17 mouse cellular contexts compared by ENCODE assay signal in the genomic region with DNA sequence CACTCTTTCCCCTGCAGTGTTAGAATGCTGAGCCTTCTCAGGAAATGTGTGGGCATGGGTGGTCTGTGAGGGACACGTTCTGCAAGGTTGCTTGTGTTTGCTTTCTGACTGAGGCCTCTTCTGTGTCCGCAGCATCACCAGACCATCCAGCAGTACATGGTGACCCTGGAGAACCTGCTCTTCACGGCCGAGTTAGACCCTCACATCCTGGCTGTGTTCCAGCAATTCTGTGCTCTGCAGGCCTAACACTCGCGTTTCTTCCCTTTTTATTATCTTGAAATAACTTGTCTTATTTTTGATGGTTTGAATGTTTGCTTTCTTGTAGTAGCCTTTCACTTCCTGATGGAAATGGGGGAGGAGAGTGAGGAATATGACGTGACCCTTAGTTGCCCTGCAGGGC.
"Had no signal": no experiment of that assay in that cellular context is flagged by ENCODE, and none has a peak within 500 bp of the region (broad histone marks: within the 10 kb centered on the region; RNA-seq: fewer than 3 reads in every experiment).

No protein-coding gene starts in this region.

- H3K9ac ChIP-seq: neural tube, embryonic 12.5 days; neural tube, embryonic 13.5 days; neural tube, embryonic 15.5 days; stomach, embryonic 15.5 days had no signal

- H3K27me3 ChIP-seq: neural tube, embryonic 12.5 days; neural tube, embryonic 13.5 days; neural tube, embryonic 15.5 days; stomach, embryonic 15.5 days had no signal

- H3K9me3 ChIP-seq: neural tube, embryonic 12.5 days; neural tube, embryonic 13.5 days; neural tube, embryonic 15.5 days; stomach, embryonic 15.5 days had no signal

- H3K4me3 ChIP-seq: neural tube, embryonic 12.5 days; neural tube, embryonic 13.5 days; neural tube, embryonic 15.5 days; stomach, embryonic 15.5 days had no signal

- H3K4me2 ChIP-seq: neural tube, embryonic 12.5 days; neural tube, embryonic 13.5 days; neural tube, embryonic 15.5 days; stomach, embryonic 15.5 days had no signal

- DNase-seq: retina, postnatal 1 day; right cerebral cortex, adult 18-20 months; right cerebral cortex, postnatal 14 days; right cerebral cortex, postnatal 25 days; right cerebral cortex, postnatal 4 days; spleen, adult 18-20 months; thymus, adult 18-20 months; thymus, adult 2 months; thymus, postnatal 14 days; thymus, postnatal 25 days; thymus, postnatal 36 days; thymus, postnatal 4 days had no signal

- H3K27ac ChIP-seq: neural tube, embryonic 12.5 days; neural tube, embryonic 13.5 days; neural tube, embryonic 15.5 days; stomach, embryonic 15.5 days; stomach, postnatal 0 days had no signal

- H3K4me1 ChIP-seq: neural tube, embryonic 12.5 days; neural tube, embryonic 13.5 days; neural tube, embryonic 15.5 days; stomach, embryonic 15.5 days had no signal
